Mouse (Mus musculus): ENCODE results near the gene Olfr878.

The Olfr878 gene

GRCm38 (mm10) chr9:37917540-37917939 is at the start of gene Olfr878:
Gene Olfr878, plus strand, starts transcription at chr9:37917840.
- no peak for DNase-seq (ENCODE audit: extremely low read depth, low read depth, low spot score)

GRCm38 (mm10) chr9:37870246-37870645 is 47.4 kb upstream of the Olfr878 start:
- DNase-seq (ENCODE audit: extremely low read depth, low read depth, low spot score), result no peak

GRCm38 (mm10) chr9:37871097-37871496 is 46.5 kb upstream of the Olfr878 start:
- no peak for DNase-seq (ENCODE audit: extremely low read depth, low read depth, low spot score)

- DNase-seq (ENCODE audit: extremely low read depth, low read depth, low spot score), result no peak
Measured at GRCm38 (mm10) chr9:37871536-37871935, 46.1 kb upstream of the Olfr878 start.

GRCm38 (mm10) chr9:37890960-37891359 is 26.7 kb upstream of the Olfr878 start:
- DNase-seq (ENCODE audit: extremely low read depth, low read depth, low spot score), result no peak

GRCm38 (mm10) chr9:37896661-37897060 is 21.0 kb upstream of the Olfr878 start, which contains the start of gene Olfr145:
Gene Olfr145, plus strand, starts transcription at chr9:37896724.
- no peak for DNase-seq (ENCODE audit: extremely low read depth, low read depth, low spot score)

GRCm38 (mm10) chr9:37905555-37905954 is 12.1 kb upstream of the Olfr878 start:
- DNase-seq (ENCODE audit: extremely low read depth, low read depth, low spot score), result no peak

GRCm38 (mm10) chr9:37918018-37918417 is 378 bp downstream of the Olfr878 start:
- no peak for DNase-seq (ENCODE audit: extremely low read depth, low read depth, low spot score)

GRCm38 (mm10) chr9:37924194-37924593 is 6.6 kb downstream of the Olfr878 start:
- no peak for DNase-seq (ENCODE audit: extremely low read depth, low read depth, low spot score)

- no peak for DNase-seq (ENCODE audit: extremely low read depth, low read depth, low spot score)
Measured at GRCm38 (mm10) chr9:37925445-37925844, 7.8 kb downstream of the Olfr878 start.

- DNase-seq (ENCODE audit: extremely low read depth, low read depth, low spot score), result no peak
Measured at GRCm38 (mm10) chr9:37926019-37927013, 8.7 kb downstream of the Olfr878 start.

GRCm38 (mm10) chr9:37932519-37932918 is 14.9 kb downstream of the Olfr878 start:
- DNase-seq (ENCODE audit: extremely low read depth, low read depth, low spot score), result peak; percentile 5

GRCm38 (mm10) chr9:37934146-37934545 is 16.5 kb downstream of the Olfr878 start:
- no peak for DNase-seq (ENCODE audit: extremely low read depth, low read depth, low spot score)

- no peak for DNase-seq (ENCODE audit: extremely low read depth, low read depth, low spot score)
Measured at GRCm38 (mm10) chr9:37941167-37941566, 23.5 kb downstream of the Olfr878 start.

All from fat pad, adult 2 months (tissue).